12 mouse cellular contexts compared by ENCODE assay signal in the genomic region with DNA sequence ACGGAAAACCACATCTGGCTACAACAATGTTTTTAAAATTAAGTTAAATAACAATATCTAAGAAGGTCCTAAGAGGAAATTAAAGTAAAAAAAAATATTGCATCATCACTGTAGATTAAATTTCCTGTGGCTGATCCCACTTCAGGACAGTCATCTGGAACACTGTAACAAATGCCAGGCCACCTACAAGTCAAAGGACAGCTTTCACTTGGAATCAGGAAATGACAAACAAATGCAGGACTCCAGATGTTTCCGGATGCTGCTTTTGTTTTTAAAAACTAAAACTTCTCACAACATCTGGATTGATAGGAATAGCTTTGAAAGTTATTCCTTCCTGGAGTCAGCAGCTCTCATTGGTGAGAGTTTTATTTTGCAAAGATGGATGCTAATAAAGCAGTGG. TPM values are rescaled to one million over a fixed set of nuclear protein-coding genes. Genes with fewer than 3 reads are reported as not detected.
A peak's percentile ranks its signal among the peaks of the same experiment; 100 is the strongest.
DNase-seq lines count a peak whose midpoint lies in the region; ATAC-seq and TF ChIP-seq lines count a peak whose summit lies in the region.
"Had no signal": no experiment of that assay in that cellular context is flagged by ENCODE, and none has a peak within 500 bp of the region (broad histone marks: within the 10 kb centered on the region; RNA-seq: fewer than 3 reads in every experiment).

No protein-coding gene starts in this region.

- H3K36me3 ChIP-seq in intestine, embryonic 14.5 days (ENCODE audit: control insufficient read depth, insufficient read depth, low read length), result no peaks in the 10 kb centered on the region
- no peaks in the 10 kb centered on the region for H3K36me3 ChIP-seq in intestine, postnatal 0 days (ENCODE audit: control insufficient read depth, insufficient read depth)
- H3K36me3 ChIP-seq: hindbrain, embryonic 12.5 days had no signal

- no peaks in the 10 kb centered on the region for H3K9me3 ChIP-seq in intestine, embryonic 14.5 days (ENCODE audit: control insufficient read depth, low read length)
- no peaks in the 10 kb centered on the region for H3K9me3 ChIP-seq in intestine, postnatal 0 days (ENCODE audit: control insufficient read depth)
- H3K9me3 ChIP-seq: hindbrain, embryonic 12.5 days had no signal

- H3K27me3 ChIP-seq in intestine, embryonic 14.5 days (replicated peaks; ENCODE audit: control insufficient read depth, insufficient read depth, low read length), result no peaks in the 10 kb centered on the region
- H3K27me3 ChIP-seq in intestine, postnatal 0 days (replicated peaks; ENCODE audit: control insufficient read depth, insufficient read depth, low read length), result no peaks in the 10 kb centered on the region
- H3K27me3 ChIP-seq: hindbrain, embryonic 12.5 days had no signal

- H3K4me1 ChIP-seq in intestine, embryonic 14.5 days (replicated peaks; ENCODE audit: control insufficient read depth, insufficient read depth, low read length), result peaks cover 11% of the 10 kb centered on the region
- H3K4me1 ChIP-seq in intestine, postnatal 0 days (replicated peaks; ENCODE audit: control insufficient read depth, insufficient read depth, low read length), result no peaks in the 10 kb centered on the region
- H3K4me1 ChIP-seq: hindbrain, embryonic 12.5 days had no signal

- H3K9ac ChIP-seq in intestine, embryonic 14.5 days (ENCODE audit: low read length), result no peak overlapping the region
- H3K9ac ChIP-seq in intestine, postnatal 0 days (ENCODE audit: low read depth, low read length), result no peak overlapping the region
- H3K9ac ChIP-seq: hindbrain, embryonic 12.5 days had no signal

- no peak for TF ChIP-seq CTCF in intestine, postnatal 0 days (IDR thresholded peaks at IDR 0.05; ENCODE audit: low read depth)

- no peak for ATAC-seq in intestine, embryonic 14.5 days (replicated peaks; ENCODE audit: low FRiP score, low TSS enrichment, low read depth)
- ATAC-seq in intestine, postnatal 0 days, result no peak

- H3K27ac ChIP-seq in intestine, embryonic 14.5 days (ENCODE audit: low read depth), result peak overlapping the region; percentile 65; the same call in 1 of the 2 replicates
- H3K27ac ChIP-seq in intestine, postnatal 0 days (ENCODE audit: low read depth, low read length), result no peak overlapping the region
- H3K27ac ChIP-seq: hindbrain, embryonic 12.5 days had no signal

- no peak overlapping the region for H3K4me3 ChIP-seq in intestine, embryonic 14.5 days (ENCODE audit: low read depth, low read length)
- H3K4me3 ChIP-seq in intestine, postnatal 0 days (ENCODE audit: low read depth, low read length), result no peak overlapping the region
- H3K4me3 ChIP-seq: hindbrain, embryonic 12.5 days had no signal

- H3K4me2 ChIP-seq in intestine, embryonic 14.5 days (ENCODE audit: low read length), result no peak overlapping the region
- no peak overlapping the region for H3K4me2 ChIP-seq in intestine, postnatal 0 days (replicated peaks; ENCODE audit: low read depth)
- H3K4me2 ChIP-seq: hindbrain, embryonic 12.5 days had no signal

- WGBS in intestine, embryonic 14.5 days, result 28% methylated on average over 2 of the region's 2 CpGs
- WGBS in intestine, postnatal 0 days, result 60% methylated on average over 2 of the region's 2 CpGs

- no peak for DNase-seq in intestine, embryonic 14.5 days (ENCODE audit: low spot score)
- peak; percentile 27 for DNase-seq in embryo, embryonic 11 days
- DNase-seq in forelimb bud, embryonic 11.5 days (ENCODE audit: low read depth, low spot score), result peak; percentile 63
- DNase-seq in lung, postnatal 36 days, result peak; percentile 35
- DNase-seq in retina, postnatal 1 day, result no peak
- no peak for DNase-seq in cerebellum, postnatal 25 days
- DNase-seq: cerebellum, adult 9-10 months; layer of hippocampus, adult 9-11 months; liver; thymus, adult 2 months had no signal

RNA-seq across cellular contexts. Expression of a gene that starts 28.0 kb away (rescaled TPM):
- polyA plus RNA-seq in intestine, embryonic 14.5 days (2014; fragmentation: Nextera tagmentation; extraction: Ambion mirVana), result 248 and 293 TPM in 2 replicates
- 108 and 111 TPM in 2 replicates for polyA plus RNA-seq in intestine, postnatal 0 days (2015; fragmentation: Nextera tagmentation; extraction: Ambion mirVana)

RNA-seq across cellular contexts. Expression of a gene that starts 57.5 kb away (rescaled TPM):
- polyA plus RNA-seq in intestine, embryonic 14.5 days (2014; fragmentation: Nextera tagmentation; extraction: Ambion mirVana), result 303 and 329 TPM in 2 replicates
- 353 and 355 TPM in 2 replicates for polyA plus RNA-seq in intestine, postnatal 0 days (2015; fragmentation: Nextera tagmentation; extraction: Ambion mirVana)

Comparison
In these comparisons a context has a peak if more than half of its experiments do, and no peak if none do; other contexts are left out.
1. DNase-seq: peak in embryo, embryonic 11 days (single experiment), forelimb bud, embryonic 11.5 days (single experiment) and lung, postnatal 36 days (single experiment); none in intestine, embryonic 14.5 days (single experiment), retina, postnatal 1 day (single experiment) and cerebellum, postnatal 25 days (0 of 2).